Mouse (Mus musculus) cerebellum, adult 2 months (tissue): ENCODE results near the gene Alox12.

Source experiments
- CTCF ChIP-seq: fragments of 200-500 bp; IDR thresholded peaks from 2 replicates; pipeline ENCODE4 v1.5.1; 2011; ENCODE audit warnings: low read depth, mild to moderate bottlenecking, control low read depth, low read length, moderate library complexity, borderline replicate concordance; ENCODE audit not compliant: insufficient read depth
- POLR2A ChIP-seq: fragments of 200-500 bp; IDR thresholded peaks from 2 replicates; pipeline ENCODE4 v1.6.1; 2011; ENCODE audit warnings: low read length, control low read depth, borderline replicate concordance; ENCODE audit not compliant: insufficient read depth

GRCm38 (mm10) chr11:70232546-70232945 is 22.6 kb downstream of the Alox12 start:
- no peak for TF ChIP-seq CTCF
- TF ChIP-seq POLR2A: no peak
